Mouse (Mus musculus): ENCODE data around the gene 1700008O03Rik. TPM values are rescaled to one million over a fixed set of nuclear protein-coding genes. Genes with fewer than 3 reads are reported as not detected.

The 1700008O03Rik gene
- total and polyA plus RNA-seq, 3 experiments, result 0.12 to 0.25 (median 0.21) TPM

- TF ChIP-seq POLR2A (IDR thresholded peaks at IDR 0.05; ENCODE audit: insufficient read depth, low read depth, low read length) (no peak), CTCF (IDR thresholded peaks at IDR 0.05) (no peak), EP300 (IDR thresholded peaks at IDR 0.05; ENCODE audit: insufficient read depth, low read depth, low read length) (no peak)
- whole genome bisulfite sequencing, result 50% methylated on average over 12 of the region's 12 CpGs
- no peak for DNase-seq
- H3K79me2 ChIP-seq (replicated peaks; ENCODE audit: control insufficient read depth, insufficient read depth, low read length), result no peaks in the 10 kb centered on the region
- H3K27ac ChIP-seq, result no peak overlapping the region
- H3K36me3 ChIP-seq (ENCODE audit: control insufficient read depth, insufficient read depth, low read length), result no peaks in the 10 kb centered on the region
- 0 out of 2 replicates have a peak overlapping the region, but pooled peaks have one; percentile 14 for H3K9ac ChIP-seq (ENCODE audit: low read depth, low read length)
- H3K4me3 ChIP-seq, result no peak overlapping the region
- no peaks in the 10 kb centered on the region; the same call in 1 of the 2 replicates for H3K27me3 ChIP-seq (ENCODE audit: control insufficient read depth, insufficient read depth, low read length)
- no peaks in the 10 kb centered on the region for H3K4me1 ChIP-seq (ENCODE audit: control insufficient read depth, insufficient read depth, low read length)
- intact Hi-C loops (cut with DNase I), result no loop called here
Measured at GRCm38 (mm10) chr7:44344622-44345021, 41.0 kb downstream of the 1700008O03Rik start.

- TF ChIP-seq EP300 (IDR thresholded peaks at IDR 0.05; ENCODE audit: insufficient read depth, low read depth, low read length), result no peak
- H3K36me3 ChIP-seq (ENCODE audit: control insufficient read depth, insufficient read depth, low read length), result no peaks in the 10 kb centered on the region
- no peaks in the 10 kb centered on the region for H3K79me2 ChIP-seq (replicated peaks; ENCODE audit: control insufficient read depth, insufficient read depth, low read length)
- 12% methylated on average over 11 of the region's 11 CpGs for WGBS
- intact Hi-C loops (cut with DNase I), result no loop called here
- H3K9ac ChIP-seq (ENCODE audit: low read depth, low read length), result no peak overlapping the region
- no peak overlapping the region for H3K4me3 ChIP-seq
- no peaks in the 10 kb centered on the region for H3K4me1 ChIP-seq (ENCODE audit: control insufficient read depth, insufficient read depth, low read length)
- no peaks in the 10 kb centered on the region; the same call in 1 of the 2 replicates for H3K27me3 ChIP-seq (ENCODE audit: control insufficient read depth, insufficient read depth, low read length)
- DNase-seq, result no peak
- no peak overlapping the region for H3K27ac ChIP-seq
Measured at GRCm38 (mm10) chr7:44343459-44344015, 42.1 kb downstream of the 1700008O03Rik start.

- no peak for TF ChIP-seq CTCF (IDR thresholded peaks at IDR 0.05)
- TF ChIP-seq POLR2A (IDR thresholded peaks at IDR 0.05; ENCODE audit: insufficient read depth, low read depth, low read length), result no peak
- no peak for TF ChIP-seq EP300 (IDR thresholded peaks at IDR 0.05; ENCODE audit: insufficient read depth, low read depth, low read length)
- intact Hi-C loops (cut with DNase I), result no loop called here
- Histone ChIP-seq H3K4me1 (ENCODE audit: control insufficient read depth, insufficient read depth, low read length) (no peaks in the 10 kb centered on the region), H3K79me2 (replicated peaks; ENCODE audit: control insufficient read depth, insufficient read depth, low read length) (no peaks in the 10 kb centered on the region), H3K27me3 (ENCODE audit: control insufficient read depth, insufficient read depth, low read length) (peaks cover 2% of the 10 kb centered on the region; the same call in 1 of the 2 replicates), H3K36me3 (ENCODE audit: control insufficient read depth, insufficient read depth, low read length) (no peaks in the 10 kb centered on the region), H3K27ac (no peak overlapping the region), H3K9ac (ENCODE audit: low read depth, low read length) (no peak overlapping the region), H3K4me3 (no peak overlapping the region)
- WGBS, result 64% methylated on average over 5 of the region's 5 CpGs
- no peak for DNase-seq
Measured at GRCm38 (mm10) chr7:44341714-44342113, 43.9 kb downstream of the 1700008O03Rik start.

- Histone ChIP-seq H3K4me1 (ENCODE audit: control insufficient read depth, insufficient read depth, low read length) (no peaks in the 10 kb centered on the region), H3K4me3 (no peak overlapping the region), H3K27ac (no peak overlapping the region), H3K27me3 (ENCODE audit: control insufficient read depth, insufficient read depth, low read length) (peaks cover 2% of the 10 kb centered on the region; the same call in 1 of the 2 replicates), H3K36me3 (ENCODE audit: control insufficient read depth, insufficient read depth, low read length) (no peaks in the 10 kb centered on the region), H3K9ac (ENCODE audit: low read depth, low read length) (no peak overlapping the region), H3K79me2 (replicated peaks; ENCODE audit: control insufficient read depth, insufficient read depth, low read length) (no peaks in the 10 kb centered on the region)
- no peak for DNase-seq
- TF ChIP-seq CTCF (IDR thresholded peaks at IDR 0.05), result no peak
- no peak for TF ChIP-seq POLR2A (IDR thresholded peaks at IDR 0.05; ENCODE audit: insufficient read depth, low read depth, low read length)
- no peak for TF ChIP-seq EP300 (IDR thresholded peaks at IDR 0.05; ENCODE audit: insufficient read depth, low read depth, low read length)
- intact Hi-C loops (cut with DNase I), result no loop called here
- WGBS, result 63% methylated on average over 10 of the region's 10 CpGs
Measured at GRCm38 (mm10) chr7:44341119-44341518, 44.5 kb downstream of the 1700008O03Rik start.

GRCm38 (mm10) chr7:44340226-44340625, 45.4 kb downstream of the 1700008O03Rik start:
- WGBS, result 53% methylated on average over 6 of the region's 6 CpGs
- intact Hi-C loops (cut with DNase I), result no loop called here
- Histone ChIP-seq H3K27ac (no peak overlapping the region), H3K27me3 (ENCODE audit: control insufficient read depth, insufficient read depth, low read length) (peaks cover 5% of the 10 kb centered on the region), H3K9ac (ENCODE audit: low read depth, low read length) (no peak overlapping the region), H3K79me2 (replicated peaks; ENCODE audit: control insufficient read depth, insufficient read depth, low read length) (no peaks in the 10 kb centered on the region), H3K4me3 (no peak overlapping the region), H3K36me3 (ENCODE audit: control insufficient read depth, insufficient read depth, low read length) (no peaks in the 10 kb centered on the region), H3K4me1 (ENCODE audit: control insufficient read depth, insufficient read depth, low read length) (no peaks in the 10 kb centered on the region)
- TF ChIP-seq CTCF (IDR thresholded peaks at IDR 0.05), result no peak
- TF ChIP-seq EP300 (IDR thresholded peaks at IDR 0.05; ENCODE audit: insufficient read depth, low read depth, low read length), result no peak
- no peak for TF ChIP-seq POLR2A (IDR thresholded peaks at IDR 0.05; ENCODE audit: insufficient read depth, low read depth, low read length)
- no peak for DNase-seq

GRCm38 (mm10) chr7:44337121-44337849, 48.3 kb downstream of the 1700008O03Rik start:
- no peak overlapping the region for H3K4me3 ChIP-seq
- no peaks in the 10 kb centered on the region for H3K79me2 ChIP-seq (replicated peaks; ENCODE audit: control insufficient read depth, insufficient read depth, low read length)
- no peak overlapping the region for H3K9ac ChIP-seq (ENCODE audit: low read depth, low read length)
- TF ChIP-seq POLR2A (IDR thresholded peaks at IDR 0.05; ENCODE audit: insufficient read depth, low read depth, low read length) (no peak), EP300 (IDR thresholded peaks at IDR 0.05; ENCODE audit: insufficient read depth, low read depth, low read length) (no peak), CTCF (IDR thresholded peaks at IDR 0.05) (no peak)
- H3K4me1 ChIP-seq (ENCODE audit: control insufficient read depth, insufficient read depth, low read length), result no peaks in the 10 kb centered on the region
- H3K27ac ChIP-seq, result no peak overlapping the region
- H3K36me3 ChIP-seq (ENCODE audit: control insufficient read depth, insufficient read depth, low read length), result no peaks in the 10 kb centered on the region
- WGBS, result 6% methylated on average over 32 of the region's 32 CpGs
- H3K27me3 ChIP-seq (ENCODE audit: control insufficient read depth, insufficient read depth, low read length), result peaks cover 6% of the 10 kb centered on the region
- intact Hi-C loops (cut with DNase I), result no loop called here
- DNase-seq, result no peak
